Mouse (Mus musculus): ENCODE results near the gene Naa25. TPM values are rescaled to one million over a fixed set of nuclear protein-coding genes. Genes with fewer than 3 reads are reported as not detected.

Naa25 gene
- total RNA-seq, 2 experiments from 2014 or later, result 39.7 to 66.4 TPM

- peak; percentile 45; the same call in 1 of the 2 replicates for ATAC-seq (replicated peaks; ENCODE audit: poor library complexity)
These were observed 4.9 kb upstream of the Naa25 start for GRCm38 (mm10) chr5:121392667-121393380.

- no peak for ATAC-seq (replicated peaks; ENCODE audit: poor library complexity)
These were observed 4.3 kb upstream of the Naa25 start for GRCm38 (mm10) chr5:121393402-121393801.

- no peak for ATAC-seq (replicated peaks; ENCODE audit: poor library complexity)
These were observed 2.1 kb upstream of the Naa25 start for GRCm38 (mm10) chr5:121395621-121396020.

DNA sequence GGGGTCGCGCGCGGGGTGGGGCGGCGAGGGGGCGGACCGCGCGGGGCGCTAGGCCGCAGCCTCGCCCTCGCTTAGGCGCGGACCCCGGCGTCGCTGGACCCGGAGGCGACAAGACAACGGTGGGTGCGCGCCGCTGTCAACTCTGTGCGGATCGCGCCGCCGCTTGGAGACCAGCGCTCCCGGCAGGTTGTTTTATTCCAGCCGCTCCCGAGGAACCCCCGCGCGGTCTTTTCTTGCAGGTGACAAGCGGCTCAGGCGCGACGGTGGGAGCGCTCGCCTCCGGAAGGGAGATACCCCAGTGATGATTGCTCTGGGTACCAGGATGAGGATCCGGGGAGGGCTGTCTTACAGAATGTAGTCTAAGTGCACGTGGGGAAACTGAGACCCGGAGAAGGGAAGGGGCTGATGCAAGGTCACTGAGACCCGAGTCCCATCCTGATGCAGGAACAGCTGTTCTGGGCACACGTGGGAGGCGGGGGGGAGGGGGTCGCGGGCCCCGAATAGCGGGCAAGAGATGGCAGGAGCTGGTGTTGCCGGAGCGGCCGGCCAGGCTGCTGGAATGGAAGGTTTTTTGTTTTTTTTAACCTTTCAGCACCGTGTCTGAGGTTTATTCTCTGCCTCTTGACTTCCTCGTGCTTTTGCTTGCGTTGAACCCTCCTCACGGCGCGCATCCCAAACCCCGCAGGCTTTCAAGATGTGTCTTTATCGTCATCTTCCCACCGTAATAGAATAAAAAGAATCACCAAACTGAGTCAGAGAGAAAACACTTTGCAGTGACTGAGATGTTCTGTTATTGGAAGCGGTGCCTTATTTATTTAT is 619 bp downstream of the Naa25 start:
- ATAC-seq (replicated peaks; ENCODE audit: poor library complexity), result peak; percentile 1; the same call in 1 of the 2 replicates

DNA sequence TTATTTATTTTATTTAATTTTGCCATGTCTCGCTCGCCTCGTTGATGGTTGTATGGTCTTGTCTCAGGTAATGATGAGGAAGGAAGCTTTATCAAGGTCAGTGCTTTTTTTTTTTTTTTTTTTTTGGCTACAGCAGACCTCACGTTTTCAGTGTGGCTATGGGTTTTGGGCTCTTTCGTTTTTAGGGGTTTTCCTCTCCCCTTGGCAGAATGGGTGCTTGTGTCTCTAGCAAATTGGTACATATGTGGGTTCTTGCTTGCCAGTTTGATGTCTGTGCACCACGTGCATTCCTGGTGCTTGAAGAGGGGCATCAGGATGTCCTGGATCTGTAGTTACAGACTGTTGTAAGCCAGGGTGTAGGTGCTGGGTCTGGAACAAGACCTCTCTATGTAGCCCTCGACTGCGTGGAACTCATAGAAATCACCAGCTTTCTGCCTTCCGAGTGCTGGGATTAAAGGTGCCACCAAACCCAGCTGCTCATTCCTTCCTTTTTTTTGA is 1.3 kb downstream of the Naa25 start:
- ATAC-seq (replicated peaks; ENCODE audit: poor library complexity), result no peak

DNA sequence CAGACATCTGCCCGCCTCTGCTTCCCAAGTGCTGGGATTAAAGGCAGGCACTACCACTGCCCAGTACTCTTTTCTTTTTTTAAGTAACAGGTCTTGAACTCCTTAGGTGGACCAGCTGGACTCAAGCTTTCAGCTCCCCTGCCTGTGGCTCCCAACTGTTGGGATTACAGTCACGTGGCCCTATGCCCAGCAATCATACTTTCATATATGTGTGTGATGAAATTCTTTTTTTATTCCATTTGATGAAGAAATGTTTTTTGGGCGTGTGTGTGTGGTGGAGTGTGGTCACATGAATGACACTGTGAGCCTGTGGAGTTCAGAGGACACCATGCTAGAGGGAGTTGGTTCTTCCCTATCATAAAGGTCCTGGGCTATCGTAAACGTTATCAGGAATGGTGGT is 1.8 kb downstream of the Naa25 start:
- no peak for ATAC-seq (replicated peaks; ENCODE audit: poor library complexity)

DNA sequence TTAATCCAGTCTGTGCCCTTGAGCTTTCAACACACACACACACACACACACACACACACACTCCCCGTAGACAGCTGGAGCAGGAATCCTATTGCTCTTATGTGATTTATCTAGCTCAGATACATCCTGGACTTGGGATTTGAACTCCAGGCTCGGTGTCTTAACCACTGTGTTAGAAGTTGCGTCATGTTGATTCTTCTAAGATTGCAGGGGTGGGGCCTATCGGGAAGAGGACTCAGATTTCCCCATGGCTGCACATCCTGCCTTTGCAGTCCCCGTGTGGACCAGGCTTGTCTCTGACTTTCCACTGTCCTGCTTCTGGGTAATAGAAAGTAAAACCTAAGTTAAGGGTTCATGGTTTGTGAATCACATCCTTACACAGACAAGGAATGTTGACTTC is 2.3 kb downstream of the Naa25 start:
- peak; percentile 12; the same call in 1 of the 2 replicates for ATAC-seq (replicated peaks; ENCODE audit: poor library complexity)

- no peak for ATAC-seq (replicated peaks; ENCODE audit: poor library complexity)
These were observed 3.1 kb downstream of the Naa25 start for GRCm38 (mm10) chr5:121400849-121401248.

DNA sequence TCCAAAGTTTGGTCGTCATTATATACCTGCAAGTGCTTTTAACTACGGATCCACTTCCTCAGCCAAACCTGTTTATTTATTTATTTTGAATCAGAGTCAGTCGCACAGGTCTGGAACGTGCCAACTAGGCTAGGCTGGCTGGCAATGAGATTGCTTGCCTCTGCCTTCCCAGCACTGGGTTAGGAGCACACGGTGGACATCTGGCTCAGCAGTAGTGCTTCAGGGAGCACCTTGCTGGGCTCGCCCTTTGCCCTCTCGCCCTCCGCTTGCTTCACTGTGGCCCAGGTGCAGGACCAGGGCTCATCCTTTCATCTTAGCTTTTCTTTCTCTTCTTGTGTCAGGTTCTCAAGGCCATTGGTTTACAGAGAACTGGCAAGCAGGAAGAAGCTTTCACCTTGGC is 10.1 kb downstream of the Naa25 start:
- ATAC-seq (replicated peaks; ENCODE audit: poor library complexity), result no peak

DNA sequence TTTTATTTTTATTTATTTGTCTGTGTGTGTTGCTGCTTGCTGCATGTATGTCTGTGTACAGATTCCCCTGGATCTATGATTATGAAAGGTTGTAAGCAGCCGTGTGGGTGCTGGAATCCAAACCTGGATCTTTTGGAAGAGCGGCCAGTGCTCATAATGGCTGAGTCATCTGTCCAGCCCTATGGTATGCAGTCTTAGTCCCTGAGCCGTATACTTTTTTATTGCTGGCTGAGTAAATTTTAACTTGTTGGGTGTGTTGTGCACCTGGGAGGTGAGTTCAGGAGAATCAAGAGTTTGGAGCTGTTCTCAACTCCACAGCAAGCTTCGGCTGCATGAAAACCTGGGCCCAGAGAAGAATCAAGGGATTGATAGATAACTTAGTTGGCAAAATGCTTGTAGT is 13.2 kb downstream of the Naa25 start:
- ATAC-seq (replicated peaks; ENCODE audit: poor library complexity), result no peak

DNA sequence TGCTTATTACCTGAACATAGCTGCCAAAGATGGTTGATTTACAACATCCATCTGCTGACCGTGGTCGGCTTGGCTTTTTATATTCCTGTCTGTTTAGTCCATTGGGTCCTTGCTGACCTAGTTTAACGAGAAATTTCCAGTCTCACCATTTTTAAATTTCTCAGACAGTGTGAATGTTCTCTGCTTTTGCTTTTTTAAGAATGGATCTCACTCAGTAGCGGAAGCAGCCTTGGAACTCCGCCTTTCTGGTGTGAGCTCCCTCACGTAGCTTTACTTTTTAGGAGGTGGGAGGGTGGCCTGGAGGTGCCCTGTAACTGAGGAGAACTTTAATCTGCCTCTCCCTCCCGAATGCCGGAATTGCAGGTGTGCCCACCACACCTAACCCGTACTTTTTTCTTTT is 23.0 kb downstream of the Naa25 start:
- ATAC-seq (replicated peaks; ENCODE audit: poor library complexity), result no peak

DNA sequence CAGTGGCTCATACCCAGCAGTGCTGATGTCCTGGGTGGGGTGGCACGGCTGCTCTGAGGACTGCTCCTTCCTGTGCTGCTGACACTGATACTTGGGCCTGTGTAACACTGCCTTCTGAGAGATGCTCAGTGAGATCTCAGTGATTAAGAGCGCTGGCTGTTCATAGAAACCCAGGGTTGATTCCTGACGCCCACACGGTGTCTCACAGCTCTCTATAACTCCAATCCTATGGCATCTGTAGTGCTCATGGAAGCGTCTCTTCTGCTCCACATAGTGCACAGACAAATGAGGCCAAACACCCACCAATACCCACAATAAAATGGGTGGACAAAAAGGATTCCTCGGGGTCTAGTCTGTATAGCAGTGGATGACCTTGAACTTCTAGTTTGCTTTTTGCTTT is 25.1 kb downstream of the Naa25 start:
- no peak for ATAC-seq (replicated peaks; ENCODE audit: poor library complexity)

- no peak for ATAC-seq (replicated peaks; ENCODE audit: poor library complexity)
These were observed 25.6 kb downstream of the Naa25 start for GRCm38 (mm10) chr5:121423297-121423696.

GRCm38 (mm10) chr5:121428954-121429353 is 31.2 kb downstream of the Naa25 start:
- no peak for ATAC-seq (replicated peaks; ENCODE audit: poor library complexity)

GRCm38 (mm10) chr5:121438131-121438530 is 40.4 kb downstream of the Naa25 start:
- no peak for ATAC-seq (replicated peaks; ENCODE audit: poor library complexity)

GRCm38 (mm10) chr5:121438756-121439155 is 41.0 kb downstream of the Naa25 start:
- ATAC-seq (replicated peaks; ENCODE audit: poor library complexity), result no peak

DNA sequence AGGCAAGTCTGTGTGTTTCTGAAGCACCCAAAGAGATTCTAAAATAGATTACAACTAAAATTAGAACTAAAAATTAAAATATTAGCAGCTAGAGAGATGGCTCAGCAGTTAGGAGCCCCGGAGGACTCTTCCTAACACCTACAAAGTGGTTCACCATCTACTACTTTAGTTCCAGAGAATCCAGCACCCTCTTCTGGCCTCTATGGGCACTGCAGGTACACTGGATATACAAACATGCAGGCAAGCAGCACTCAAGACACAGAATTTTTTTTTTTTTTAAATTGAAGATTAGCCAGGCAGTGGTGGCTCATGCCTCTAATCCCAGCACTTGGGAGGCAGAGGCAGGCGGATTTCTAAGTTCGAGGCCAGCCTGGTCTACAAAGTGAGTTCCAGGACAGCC is 45.8 kb downstream of the Naa25 start:
- ATAC-seq (replicated peaks; ENCODE audit: poor library complexity), result peak; percentile 78

DNA sequence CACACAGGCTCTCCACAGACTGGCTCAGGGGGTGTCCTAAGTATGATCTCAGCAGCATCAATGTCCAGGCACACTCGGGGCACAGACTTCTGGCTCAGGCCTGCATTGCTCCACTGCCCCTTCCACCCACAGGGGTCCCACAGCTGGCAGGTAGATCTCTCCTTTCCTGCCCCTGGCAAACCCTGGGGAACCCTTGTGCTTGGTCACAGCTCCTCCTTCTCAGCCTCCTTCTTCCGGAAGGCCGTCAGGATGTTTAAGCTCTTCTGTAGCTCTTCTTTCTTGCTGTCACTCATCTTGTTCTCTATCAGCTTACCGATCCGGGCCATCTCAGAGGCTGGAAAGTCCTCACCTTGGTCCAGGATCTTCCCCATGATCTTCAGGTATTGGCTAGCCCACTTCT is 47.1 kb downstream of the Naa25 start:
- no peak for ATAC-seq (replicated peaks; ENCODE audit: poor library complexity)

- ATAC-seq (replicated peaks; ENCODE audit: poor library complexity), result no peak
These were observed 50.7 kb downstream of the Naa25 start for GRCm38 (mm10) chr5:121448450-121448849.

GRCm38 (mm10) chr5:121449976-121450375 is 52.2 kb downstream of the Naa25 start:
- ATAC-seq (replicated peaks; ENCODE audit: poor library complexity), result peak; percentile 21

DNA sequence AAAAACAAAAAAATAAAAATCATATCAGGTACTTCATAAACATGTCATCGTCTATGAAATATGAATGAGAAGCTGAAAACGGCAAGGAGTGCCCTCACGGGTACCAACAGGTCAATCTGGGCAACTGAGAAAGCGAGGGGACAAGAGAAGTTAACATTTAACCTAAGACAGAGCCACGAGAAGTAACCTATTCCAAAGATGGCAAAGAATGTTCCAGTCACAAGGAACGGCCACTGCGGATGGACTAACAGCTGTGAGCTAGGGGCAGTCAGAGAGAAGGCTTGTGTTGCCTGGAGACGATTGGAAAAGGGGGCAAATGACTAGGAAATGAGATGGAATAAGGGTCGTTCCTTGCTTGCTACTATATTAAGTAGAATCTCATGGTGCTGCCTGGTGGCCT is 52.7 kb downstream of the Naa25 start:
- no peak for ATAC-seq (replicated peaks; ENCODE audit: poor library complexity)

DNA sequence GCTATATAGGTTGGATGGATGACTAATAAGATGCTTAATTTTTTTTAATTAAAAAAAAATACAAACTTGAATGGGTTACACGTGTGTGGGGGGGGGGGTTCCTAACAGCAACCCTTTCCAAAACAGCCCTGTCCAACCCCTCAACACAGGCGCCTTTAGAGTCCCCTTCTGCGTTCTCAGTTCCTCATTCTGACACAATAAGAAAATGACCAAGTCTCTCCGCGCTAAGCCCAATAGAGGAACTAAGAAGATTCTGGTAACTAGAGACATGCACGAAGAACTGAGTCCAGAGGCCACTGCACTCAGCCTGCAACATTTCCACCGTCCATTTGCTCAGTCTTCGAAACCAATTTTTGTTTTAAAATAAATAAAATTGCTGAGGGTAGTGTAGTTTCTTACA is 53.5 kb downstream of the Naa25 start:
- peak; percentile 27 for ATAC-seq (replicated peaks; ENCODE audit: poor library complexity)
